In genomic region chr8:124306574-124306973, GRCm38 (mm10) we compare ENCODE assay signal across 15 mouse cellular contexts.
A peak's percentile ranks its signal among the peaks of the same experiment; 100 is the strongest.
DNase-seq lines count a peak whose midpoint lies in the region; ATAC-seq and TF ChIP-seq lines count a peak whose summit lies in the region.
"Had no signal": no experiment of that assay in that cellular context is flagged by ENCODE, and none has a peak within 500 bp of the region (broad histone marks: within the 10 kb centered on the region; RNA-seq: fewer than 3 reads in every experiment).

No protein-coding gene starts in this region.

- H3K36me3 ChIP-seq in forebrain, postnatal 0 days (ENCODE audit: insufficient read depth): peaks cover 11% of the 10 kb centered on the region
- peaks cover 37% of the 10 kb centered on the region for H3K36me3 ChIP-seq in forebrain, embryonic 12.5 days (replicated peaks)
- peaks cover 40% of the 10 kb centered on the region for H3K36me3 ChIP-seq in midbrain, embryonic 12.5 days
- H3K36me3 ChIP-seq in midbrain, postnatal 0 days (ENCODE audit: insufficient read depth, low read length): no peaks in the 10 kb centered on the region
- no peaks in the 10 kb centered on the region; the same call in 1 of the 2 replicates for H3K36me3 ChIP-seq in hindbrain, embryonic 14.5 days (replicated peaks; ENCODE audit: control insufficient read depth, insufficient read depth)
- H3K36me3 ChIP-seq: liver, embryonic 15.5 days had no signal

- no peaks in the 10 kb centered on the region for H3K27me3 ChIP-seq in forebrain, postnatal 0 days (ENCODE audit: insufficient read depth, low read length)
- H3K27me3 ChIP-seq in forebrain, embryonic 12.5 days: no peaks in the 10 kb centered on the region
- H3K27me3 ChIP-seq in midbrain, embryonic 12.5 days: no peaks in the 10 kb centered on the region
- H3K27me3 ChIP-seq in midbrain, postnatal 0 days (ENCODE audit: insufficient read depth, low read length): no peaks in the 10 kb centered on the region
- no peaks in the 10 kb centered on the region for H3K27me3 ChIP-seq in hindbrain, embryonic 14.5 days (ENCODE audit: control insufficient read depth, insufficient read depth, low read length)
- H3K27me3 ChIP-seq: liver, embryonic 15.5 days; midbrain, embryonic 13.5 days had no signal

- H3K9ac ChIP-seq in forebrain, postnatal 0 days: no peak overlapping the region
- H3K9ac ChIP-seq in forebrain, embryonic 12.5 days: no peak overlapping the region
- no peak overlapping the region for H3K9ac ChIP-seq in midbrain, embryonic 12.5 days (replicated peaks)
- no peak overlapping the region for H3K9ac ChIP-seq in midbrain, postnatal 0 days (replicated peaks; ENCODE audit: low read length, poor library complexity, severe bottlenecking)
- H3K9ac ChIP-seq in hindbrain, embryonic 14.5 days: no peak overlapping the region
- H3K9ac ChIP-seq: liver, embryonic 15.5 days; midbrain, embryonic 13.5 days had no signal

- no peak for ATAC-seq in forebrain, postnatal 0 days
- ATAC-seq in forebrain, embryonic 12.5 days (ENCODE audit: low FRiP score): no peak
- no peak for ATAC-seq in midbrain, embryonic 12.5 days (ENCODE audit: low FRiP score, low read depth)
- ATAC-seq in midbrain, postnatal 0 days (ENCODE audit: low FRiP score): no peak
- no peak for ATAC-seq in hindbrain, embryonic 14.5 days (ENCODE audit: low FRiP score)
- ATAC-seq: midbrain, embryonic 13.5 days had no signal

- peak overlapping the region; percentile 15; the same call in 1 of the 2 replicates for H3K27ac ChIP-seq in forebrain, postnatal 0 days (ENCODE audit: low read depth, low read length)
- H3K27ac ChIP-seq in forebrain, embryonic 12.5 days: no peak overlapping the region; the same call in 1 of the 2 replicates
- 0 out of 2 replicates have a peak overlapping the region, but pooled peaks have one; percentile 20 for H3K27ac ChIP-seq in midbrain, embryonic 12.5 days (replicated peaks)
- no peak overlapping the region for H3K27ac ChIP-seq in midbrain, postnatal 0 days (ENCODE audit: low read depth, low read length)
- H3K27ac ChIP-seq in hindbrain, embryonic 14.5 days: peak overlapping the region; percentile 26; the same call in 1 of the 2 replicates
- H3K27ac ChIP-seq: liver, embryonic 15.5 days; midbrain, embryonic 13.5 days had no signal

- TF ChIP-seq CTCF in forebrain, postnatal 0 days (IDR thresholded peaks at IDR 0.05; ENCODE audit: low read depth): no peak
- TF ChIP-seq CTCF in midbrain, postnatal 0 days (IDR thresholded peaks at IDR 0.05): no peak

- no peak overlapping the region for H3K4me3 ChIP-seq in forebrain, postnatal 0 days (ENCODE audit: low read depth, low read length)
- no peak overlapping the region for H3K4me3 ChIP-seq in forebrain, embryonic 12.5 days (replicated peaks)
- H3K4me3 ChIP-seq in midbrain, embryonic 12.5 days: no peak overlapping the region
- no peak overlapping the region for H3K4me3 ChIP-seq in midbrain, postnatal 0 days (ENCODE audit: low read depth, low read length)
- H3K4me3 ChIP-seq in hindbrain, embryonic 14.5 days (replicated peaks; ENCODE audit: low read length): no peak overlapping the region
- H3K4me3 ChIP-seq: liver, embryonic 15.5 days; midbrain, embryonic 13.5 days had no signal

- 58% methylated on average over 7 of the region's 7 CpGs for WGBS in forebrain, postnatal 0 days
- WGBS in forebrain, embryonic 12.5 days: 62% methylated on average over 7 of the region's 7 CpGs
- WGBS in midbrain, embryonic 12.5 days: 63% methylated on average over 7 of the region's 7 CpGs
- 63% methylated on average over 7 of the region's 7 CpGs for WGBS in midbrain, postnatal 0 days
- 77% methylated on average over 7 of the region's 7 CpGs for WGBS in hindbrain, embryonic 14.5 days

- no peaks in the 10 kb centered on the region for H3K4me1 ChIP-seq in forebrain, postnatal 0 days (ENCODE audit: insufficient read depth)
- peaks cover 13% of the 10 kb centered on the region; the same call in 1 of the 2 replicates for H3K4me1 ChIP-seq in forebrain, embryonic 12.5 days
- H3K4me1 ChIP-seq in midbrain, embryonic 12.5 days: no peaks in the 10 kb centered on the region
- no peaks in the 10 kb centered on the region for H3K4me1 ChIP-seq in midbrain, postnatal 0 days (ENCODE audit: insufficient read depth, low read length)
- H3K4me1 ChIP-seq in hindbrain, embryonic 14.5 days (replicated peaks; ENCODE audit: control insufficient read depth, insufficient read depth, low read length): no peaks in the 10 kb centered on the region; the same call in 1 of the 2 replicates

- no peak overlapping the region for H3K4me2 ChIP-seq in forebrain, postnatal 0 days (ENCODE audit: low read depth)
- H3K4me2 ChIP-seq in forebrain, embryonic 12.5 days: no peak overlapping the region
- no peak overlapping the region for H3K4me2 ChIP-seq in midbrain, embryonic 12.5 days (replicated peaks)
- H3K4me2 ChIP-seq in midbrain, postnatal 0 days (ENCODE audit: low read depth, low read length, poor library complexity, severe bottlenecking): no peak overlapping the region
- H3K4me2 ChIP-seq in hindbrain, embryonic 14.5 days (replicated peaks): no peak overlapping the region
- H3K4me2 ChIP-seq: liver, embryonic 15.5 days; midbrain, embryonic 13.5 days had no signal

- no peaks in the 10 kb centered on the region for H3K9me3 ChIP-seq in forebrain, postnatal 0 days (ENCODE audit: low read length)
- H3K9me3 ChIP-seq in forebrain, embryonic 12.5 days: no peaks in the 10 kb centered on the region
- no peaks in the 10 kb centered on the region for H3K9me3 ChIP-seq in midbrain, embryonic 12.5 days
- no peaks in the 10 kb centered on the region for H3K9me3 ChIP-seq in midbrain, postnatal 0 days (ENCODE audit: low read length)
- no peaks in the 10 kb centered on the region for H3K9me3 ChIP-seq in hindbrain, embryonic 14.5 days (ENCODE audit: control insufficient read depth, low read length)
- H3K9me3 ChIP-seq: liver, embryonic 15.5 days; midbrain, embryonic 13.5 days had no signal

- DNase-seq in forebrain, postnatal 0 days: no peak
- DNase-seq in midbrain, postnatal 0 days (ENCODE audit: low spot score): no peak
- no peak for DNase-seq in hindbrain, embryonic 14.5 days (ENCODE audit: low spot score)
- DNase-seq in yolk sac, embryonic 10.5 days (ENCODE audit: low spot score): peak; percentile 40
- no peak for DNase-seq in spleen, adult 18-20 months
- DNase-seq in kidney, adult 8-10 months: no peak
- DNase-seq: adrenal gland, postnatal 10 days; cerebellum, adult 8-10 months; kidney, postnatal 14 days; layer of hippocampus, adult 9-11 months; right cerebral cortex, postnatal 4 days had no signal

Comparison
In these comparisons a context has a peak if more than half of its experiments do, and no peak if none do; other contexts are left out.
1. H3K27ac ChIP-seq: peak in forebrain, postnatal 0 days (single experiment), midbrain, embryonic 12.5 days (single experiment) and hindbrain, embryonic 14.5 days (single experiment); none in forebrain, embryonic 12.5 days (single experiment) and midbrain, postnatal 0 days (single experiment).